Mouse (Mus musculus): Measurements from ENCODE around the gene C8g.

Gene C8g

DNA sequence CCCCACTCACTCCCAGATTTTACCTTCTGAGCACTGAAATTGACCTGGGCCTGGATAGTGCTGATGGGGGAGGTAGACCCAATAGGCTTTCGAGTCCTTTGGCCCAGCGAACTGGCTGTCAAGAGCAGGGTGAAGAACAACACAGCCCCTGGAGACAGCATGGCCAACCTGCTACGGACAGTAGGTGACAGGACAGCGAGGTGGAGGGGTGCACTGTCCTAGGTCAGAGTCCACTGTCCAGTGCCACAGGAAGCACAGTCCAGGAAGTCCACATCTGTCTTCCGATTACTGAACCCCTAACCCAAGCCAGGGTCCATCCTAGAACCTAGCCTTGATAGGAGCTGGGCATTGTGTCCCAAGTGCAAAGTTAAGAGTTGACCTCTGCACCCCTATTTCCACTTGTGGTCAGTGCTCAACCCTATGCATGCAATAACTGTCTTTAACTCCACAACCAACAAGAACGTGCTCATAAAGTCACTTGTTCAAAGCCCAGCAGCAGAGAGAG lies 1.4 kb downstream of the C8g start:
- no peak for DNase-seq

GRCm38 (mm10) chr2:25498622-25499478 lies 2.7 kb downstream of the C8g start:
- DNase-seq = no peak

DNA sequence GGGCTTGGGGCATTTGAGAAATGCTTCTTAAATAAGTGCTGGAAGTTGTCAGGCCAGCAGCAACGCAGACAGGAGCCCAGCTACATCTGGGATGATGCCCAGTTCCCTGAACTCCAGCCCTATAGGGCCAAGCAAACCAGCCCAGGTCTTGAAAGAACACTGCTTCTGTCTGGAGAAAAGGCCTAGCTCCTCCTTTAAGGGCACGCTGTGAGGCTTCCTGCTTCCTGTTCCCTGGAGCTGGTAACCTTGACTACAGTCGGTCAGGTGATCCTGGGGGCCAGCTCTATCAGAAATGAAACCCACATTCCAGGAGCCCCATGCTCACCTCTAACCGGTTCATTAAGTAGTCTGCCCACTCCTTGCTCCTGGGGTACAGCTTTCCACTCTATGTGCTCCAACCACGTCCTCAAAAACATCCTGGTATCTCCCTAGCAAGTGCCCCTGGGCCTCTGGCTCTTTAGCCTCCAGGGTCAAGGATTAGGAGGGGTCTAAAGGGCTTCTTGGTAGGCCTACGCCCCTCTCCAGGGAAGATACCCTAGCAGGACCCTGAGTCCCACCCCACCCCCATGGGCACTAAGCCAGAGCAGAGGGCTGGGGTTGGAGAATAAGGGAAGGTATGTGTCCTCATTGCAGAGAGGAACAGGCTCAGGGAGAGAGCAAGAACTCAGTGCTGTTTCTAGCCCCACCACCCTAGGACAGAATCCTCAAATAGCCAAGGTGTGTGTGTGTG lies 3.5 kb downstream of the C8g start:
- DNase-seq = no peak

DNA sequence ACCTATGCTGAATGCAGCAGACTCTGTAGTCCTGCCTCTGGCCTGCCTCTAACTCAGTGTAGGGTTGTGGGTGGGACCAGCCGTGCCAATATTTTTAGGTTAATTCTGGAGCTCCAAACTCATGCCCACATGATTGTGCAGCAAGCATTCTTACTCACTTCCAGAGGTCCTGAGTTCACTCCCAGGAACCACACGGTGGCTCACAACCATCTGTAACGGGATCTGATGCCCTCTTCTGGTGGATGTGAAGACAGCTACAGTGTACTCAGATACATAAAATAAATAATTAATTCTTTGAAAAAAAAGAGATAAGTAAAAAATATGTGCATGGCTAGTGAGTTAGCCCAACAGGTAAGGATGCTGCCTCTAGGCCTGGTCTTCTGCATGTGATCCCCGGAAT lies 5.1 kb downstream of the C8g start:
- no peak for DNase-seq

- DNase-seq = no peak
Measured at GRCm38 (mm10) chr2:25493476-25493961, 8.0 kb downstream of the C8g start, which contains the start of gene Lcn12. TSS of gene Lcn12 (minus strand) at chr2:25493911.

DNA sequence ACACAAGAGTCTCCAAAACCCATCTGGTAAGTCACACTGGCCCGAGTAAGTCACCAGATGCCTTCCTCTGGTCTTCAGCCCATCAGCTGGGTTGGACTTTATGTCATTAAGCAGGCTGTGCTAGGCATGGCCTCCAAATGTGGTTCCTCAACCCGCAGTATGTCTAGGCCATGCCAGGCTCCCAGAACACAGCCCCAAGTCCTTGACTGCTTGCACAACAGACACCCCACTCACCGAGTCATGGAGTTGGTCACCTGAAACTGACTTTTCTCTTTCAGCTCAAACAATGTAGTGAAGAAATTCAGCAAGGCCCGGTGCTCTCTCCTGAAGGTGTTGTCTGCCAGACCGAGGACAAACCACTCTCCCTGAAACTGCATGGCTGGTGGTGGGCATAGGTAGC lies 8.5 kb downstream of the C8g start:
- DNase-seq = no peak

GRCm38 (mm10) chr2:25488671-25489068 lies 12.8 kb downstream of the C8g start:
- no peak for DNase-seq

GRCm38 (mm10) chr2:25487965-25488670 lies 13.4 kb downstream of the C8g start:
- no peak for DNase-seq

DNA sequence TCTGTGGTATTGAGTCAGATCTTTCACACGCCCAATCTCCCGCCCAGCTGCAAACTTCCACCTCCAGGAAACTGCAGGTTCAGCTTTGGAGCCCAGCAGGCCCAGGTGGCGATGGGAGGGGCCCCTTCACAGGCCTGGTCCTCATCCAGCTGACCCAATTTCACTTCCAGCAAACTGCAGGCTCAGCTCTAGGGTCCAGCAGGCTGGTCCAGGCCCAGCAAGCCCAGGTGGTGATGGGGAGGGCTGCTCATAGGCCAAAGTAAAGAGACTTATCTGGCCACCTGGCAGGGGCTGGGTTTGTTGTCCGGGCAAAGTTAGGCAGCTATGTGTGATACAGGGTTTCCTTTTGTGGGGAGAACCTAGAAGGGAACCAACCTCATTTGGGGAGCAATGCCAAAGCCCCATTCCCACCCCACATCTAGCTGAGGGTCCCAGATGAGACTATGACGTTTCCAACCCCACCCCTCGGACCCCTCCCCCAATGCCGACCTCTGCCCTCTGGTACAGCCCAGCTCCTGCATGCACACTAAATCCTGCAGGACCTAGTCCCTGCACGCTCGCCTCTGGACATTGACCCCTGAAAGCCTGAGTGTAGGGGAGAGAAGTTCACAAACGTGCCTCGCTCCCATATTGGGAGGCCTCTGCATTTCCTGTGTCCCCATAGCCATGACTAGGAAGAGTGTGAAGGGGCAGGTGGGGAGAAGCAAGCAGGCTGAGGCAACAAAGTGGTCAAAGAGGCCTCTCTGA lies 16.4 kb downstream of the C8g start:
- no peak for DNase-seq

GRCm38 (mm10) chr2:25482969-25483368 lies 18.6 kb downstream of the C8g start:
- DNase-seq = no peak

DNA sequence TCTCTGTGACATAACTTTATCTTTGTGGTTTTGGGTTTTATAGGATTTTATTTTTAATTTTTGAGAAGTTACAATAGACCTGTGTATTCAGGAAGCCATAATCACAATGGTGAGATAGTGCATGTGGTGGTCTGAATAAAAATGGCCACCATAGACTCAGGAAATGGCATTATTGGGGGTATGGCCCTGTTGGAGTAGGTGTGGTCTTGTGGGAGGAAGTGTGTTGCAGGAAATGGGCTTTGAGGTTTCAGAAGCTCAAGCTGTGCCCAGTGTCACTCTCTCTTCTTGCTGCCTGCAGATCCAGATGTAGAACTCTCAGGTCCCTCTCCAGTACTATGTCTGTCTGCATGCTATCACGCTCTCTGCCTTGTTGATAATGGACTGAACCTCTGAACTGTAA lies 21.0 kb downstream of the C8g start:
- no peak for DNase-seq

GRCm38 (mm10) chr2:25479551-25480311 lies 21.8 kb downstream of the C8g start:
- no peak for DNase-seq

- no peak for DNase-seq
Measured at GRCm38 (mm10) chr2:25477967-25478675, 23.4 kb downstream of the C8g start.

GRCm38 (mm10) chr2:25477541-25477940 lies 24.0 kb downstream of the C8g start:
- no peak for DNase-seq

GRCm38 (mm10) chr2:25472550-25472949 lies 29.0 kb downstream of the C8g start:
- DNase-seq = no peak

DNA sequence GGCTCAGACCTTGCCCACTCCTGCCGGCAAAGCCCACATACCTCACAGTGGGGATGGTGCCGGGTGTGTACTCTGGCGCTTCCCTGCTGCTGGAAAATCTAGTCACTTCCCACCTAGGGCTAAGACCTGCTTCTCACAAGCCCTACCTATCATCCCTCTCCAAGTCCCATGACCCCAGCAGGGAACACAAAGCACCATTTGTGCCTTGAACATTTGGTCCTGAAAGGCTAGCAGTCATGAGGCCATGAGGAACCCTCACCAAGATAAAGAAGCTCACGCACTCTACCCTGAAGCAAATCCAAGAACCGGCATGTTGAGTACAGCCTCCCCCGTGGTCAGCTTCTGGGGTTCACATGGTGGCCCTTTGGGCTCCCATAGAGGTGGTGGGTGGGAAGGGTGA lies 31.6 kb downstream of the C8g start, which contains the start of gene Ptgds:
Ptgds (minus strand) TSS at position 78 of the 400 bp plus-strand sequence.
- no peak for DNase-seq

DNA sequence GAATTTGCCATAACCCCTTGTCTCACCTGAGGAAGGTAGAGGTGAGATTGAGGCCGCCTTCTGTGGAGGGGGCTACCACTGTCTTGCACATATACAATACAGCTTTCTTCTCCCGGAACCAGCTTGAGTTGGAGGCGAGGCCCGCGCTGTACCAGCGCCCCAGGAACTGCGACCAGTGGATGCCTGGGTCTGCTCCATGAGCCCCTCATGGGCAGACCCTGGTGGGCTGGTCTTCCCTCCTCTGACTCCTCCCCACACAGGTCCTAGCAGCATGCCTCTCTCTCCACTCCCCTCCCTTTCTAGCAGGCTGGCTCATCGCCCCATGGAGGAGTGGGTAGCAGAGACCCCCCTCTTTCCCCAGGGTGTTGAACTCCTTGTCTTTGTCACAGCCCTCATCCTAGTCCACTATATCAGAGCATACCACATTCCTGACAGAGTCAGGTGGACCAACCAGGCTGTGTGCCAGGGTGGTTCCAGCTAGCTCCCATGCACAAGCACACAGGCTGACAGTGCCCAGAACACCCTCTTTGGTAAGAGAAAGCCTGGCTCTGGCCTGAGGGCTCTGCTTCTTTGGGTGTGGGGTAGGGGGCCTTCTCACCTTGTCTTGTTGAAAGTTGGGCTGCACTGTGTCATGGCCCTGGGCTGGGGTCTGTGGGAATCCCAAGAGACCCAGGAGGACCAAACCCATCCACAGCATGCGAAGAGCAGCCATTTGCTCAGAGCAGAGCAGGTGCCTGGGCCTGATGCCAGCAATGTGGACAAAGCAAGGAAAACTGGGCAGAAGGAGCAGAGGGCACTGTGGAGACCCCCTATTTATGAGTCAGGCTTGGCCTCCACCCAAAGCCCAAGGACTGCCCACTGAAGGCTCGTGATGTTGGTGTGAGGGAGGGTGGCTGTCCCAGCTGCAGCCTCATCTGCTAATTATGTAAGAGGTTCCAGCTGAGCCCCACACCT lies 32.3 kb downstream of the C8g start:
- peak; percentile 50 for DNase-seq

DNA sequence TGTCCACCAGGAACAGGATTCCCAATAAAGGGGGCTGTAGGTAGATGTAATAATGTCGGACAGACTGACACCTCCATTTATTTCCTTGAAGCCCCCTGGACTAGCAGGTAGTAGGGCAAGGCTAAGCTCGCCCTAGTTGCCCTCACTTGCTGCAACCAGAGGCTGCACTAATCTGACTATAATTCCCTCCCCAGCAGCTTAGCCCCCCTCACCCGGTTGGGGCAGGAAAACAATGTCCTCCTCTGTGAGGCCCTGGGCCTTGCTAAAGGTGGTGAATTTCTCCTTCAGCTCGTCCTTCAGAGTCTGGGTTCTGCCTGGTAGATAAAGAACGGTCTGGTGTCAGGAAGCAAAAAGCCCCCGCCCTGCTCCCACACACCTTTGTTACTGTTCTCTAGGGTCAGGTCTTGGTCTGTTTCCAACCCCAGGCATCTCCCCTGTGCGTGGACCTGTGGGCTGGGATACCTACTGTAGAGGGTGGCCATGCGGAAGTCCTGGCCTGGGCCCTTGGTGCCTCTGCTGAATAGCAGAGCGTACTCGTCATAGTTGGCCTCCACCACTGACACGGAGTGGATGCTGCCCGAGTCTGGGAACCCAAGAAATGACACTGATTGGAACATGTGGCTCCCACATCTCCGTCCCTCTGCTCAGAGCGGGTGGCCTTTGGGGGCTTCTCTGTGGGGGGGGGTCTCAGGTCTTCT lies 33.8 kb downstream of the C8g start:
- DNase-seq = no peak
